Mouse (Mus musculus) MEL (cell line): Measurements from ENCODE around the gene Rasgef1b. TPM values are rescaled to one million over a fixed set of nuclear protein-coding genes. Genes with fewer than 3 reads are reported as not detected.

Source experiments
- DNase-seq: peaks from one replicate; pipeline ENCODE4 v3.0.0; 2011; ENCODE audit warnings: low read depth, low spot score
- H3K27ac ChIP-seq: 2 replicates; pipeline ENCODE4 v1.5.1; 2012; ENCODE audit warnings: low read depth, mild to moderate bottlenecking, control low read depth, low read length, moderate library complexity; ENCODE audit not compliant: control insufficient read depth
- H3K27me3 ChIP-seq, 2 experiments: fragments of 150-350 bp in 1 of 2; sonication (generic) in 1 of 2; 2 replicates each; pipeline ENCODE4 v1.6.1; 2012; ENCODE audit warnings: low read length in 2 of 2, mild to moderate bottlenecking in 2 of 2, improper control_type of control experiment in 1 of 2, moderate library complexity in 1 of 2; ENCODE audit not compliant: insufficient read depth in 2 of 2, control insufficient read depth in 1 of 2
- H3K36me3 ChIP-seq, 2 experiments: 2 replicates each; pipeline ENCODE4 v1.6.1; 2012 to 2014; ENCODE audit warnings: low read length in 2 of 2, improper control_type of control experiment in 1 of 2, inconsistent platforms in 1 of 2, mild to moderate bottlenecking in 1 of 2; ENCODE audit not compliant: insufficient read depth in 2 of 2, control insufficient read depth in 1 of 2
- H3K4me1 ChIP-seq, 2 experiments: fragments of 150-350 bp in 1 of 2; sonication (generic) in 1 of 2; 2 replicates each; pipeline ENCODE4 v1.6.1; 2012; ENCODE audit warnings: low read length in 2 of 2, improper control_type of control experiment in 1 of 2, mild to moderate bottlenecking in 1 of 2; ENCODE audit not compliant: insufficient read depth in 2 of 2, control insufficient read depth in 1 of 2
- H3K4me3 ChIP-seq, 2 experiments: fragments of 150-350 bp in 1 of 2; sonication (generic) in 1 of 2; 2 replicates each; pipeline ENCODE4 v1.5.1; 2012; ENCODE audit warnings: low read depth in 2 of 2, low read length in 2 of 2, mild to moderate bottlenecking in 2 of 2, moderate library complexity in 2 of 2, control low read depth in 1 of 2, improper control_type of control experiment in 1 of 2; ENCODE audit not compliant: control insufficient read depth in 1 of 2, insufficient read depth in 1 of 2
- H3K79me2 ChIP-seq: 2 replicates; pipeline ENCODE4 v1.6.1; 2012; ENCODE audit warnings: mild to moderate bottlenecking, low read length, moderate library complexity; ENCODE audit not compliant: control insufficient read depth, poor library complexity, insufficient read depth
- H3K9ac ChIP-seq: 2 replicates; pipeline ENCODE4 v1.6.1; 2012; ENCODE audit warnings: low read depth, mild to moderate bottlenecking, control low read depth, low read length, moderate library complexity; ENCODE audit not compliant: control insufficient read depth, poor library complexity, severe bottlenecking
- H3K9me3 ChIP-seq: fragments of 150-350 bp; sonication (generic); replicated peaks from 2 replicates; pipeline ENCODE4 v1.6.1; 2012; ENCODE audit warnings: mild to moderate bottlenecking, low read length, improper control_type of control experiment, moderate library complexity; ENCODE audit not compliant: insufficient read depth
- BHLHE40 ChIP-seq: IDR thresholded peaks from 2 replicates; pipeline ENCODE4 v1.6.1; 2012; ENCODE audit warnings: low read depth, mild to moderate bottlenecking, inconsistent platforms, low read length, improper control_type of control experiment, borderline replicate concordance
- CHD1 ChIP-seq: IDR thresholded peaks from 2 replicates; pipeline ENCODE4 v1.6.1; 2012; ENCODE audit warnings: low read depth, mild to moderate bottlenecking, inconsistent platforms, low read length, improper control_type of control experiment
- E2F4 ChIP-seq: IDR thresholded peaks from 2 replicates; pipeline ENCODE4 v1.6.1; 2011; ENCODE audit warnings: low read depth, low read length, improper control_type of control experiment, borderline replicate concordance
- EP300 ChIP-seq, 2 experiments: IDR thresholded peaks; 2 replicates each; pipeline ENCODE4 v1.6.1; 2011; ENCODE audit warnings: improper control_type of control experiment in 2 of 2, low read length in 2 of 2, low read depth in 1 of 2, mild to moderate bottlenecking in 1 of 2
- ETS1 ChIP-seq: IDR thresholded peaks from 2 replicates; pipeline ENCODE4 v1.6.1; 2012; ENCODE audit warnings: low read depth, mild to moderate bottlenecking, inconsistent platforms, low read length, improper control_type of control experiment, moderate library complexity
- GATA1 ChIP-seq: IDR thresholded peaks from 2 replicates; pipeline ENCODE4 v1.6.1; 2011; ENCODE audit warnings: low read depth, low read length, improper control_type of control experiment
- HCFC1 ChIP-seq: IDR thresholded peaks from 2 replicates; pipeline ENCODE4 v1.6.1; 2012; ENCODE audit warnings: low read depth, mild to moderate bottlenecking, inconsistent platforms, low read length, improper control_type of control experiment, moderate library complexity
- MAFK ChIP-seq: IDR thresholded peaks from 2 replicates; pipeline ENCODE4 v1.6.1; 2011; ENCODE audit warnings: low read depth, mild to moderate bottlenecking, low read length, improper control_type of control experiment, borderline replicate concordance
- MAZ ChIP-seq: IDR thresholded peaks from 2 replicates; pipeline ENCODE4 v1.6.1; 2012; ENCODE audit warnings: low read depth, mild to moderate bottlenecking, inconsistent platforms, low read length, improper control_type of control experiment
- MEF2A ChIP-seq: IDR thresholded peaks from 2 replicates; pipeline ENCODE4 v1.6.1; 2014; ENCODE audit warnings: low read depth, mild to moderate bottlenecking, inconsistent platforms, low read length, improper control_type of control experiment; ENCODE audit not compliant: poor library complexity, insufficient replicate concordance, severe bottlenecking; ENCODE audit errors: extremely low read depth
- MYB ChIP-seq: IDR thresholded peaks from 2 replicates; pipeline ENCODE4 v1.6.1; 2011; ENCODE audit warnings: mild to moderate bottlenecking, low read depth, low read length, improper control_type of control experiment
- NELFE ChIP-seq: IDR thresholded peaks from 2 replicates; pipeline ENCODE4 v1.6.1; 2011; ENCODE audit warnings: low read depth, low read length, improper control_type of control experiment
- NRF1 ChIP-seq: IDR thresholded peaks from 2 replicates; pipeline ENCODE4 v1.6.1; 2014; ENCODE audit warnings: low read depth, mild to moderate bottlenecking, inconsistent platforms, low read length, improper control_type of control experiment, moderate library complexity; ENCODE audit not compliant: poor library complexity, insufficient read depth, severe bottlenecking
- POLR2A ChIP-seq, 2 experiments: IDR thresholded peaks; 2 replicates each; pipeline ENCODE4 v1.6.1; 2011 to 2012; ENCODE audit warnings: low read length in 2 of 2, mild to moderate bottlenecking in 2 of 2, control low read depth in 1 of 2, improper control_type of control experiment in 1 of 2, low read depth in 1 of 2, moderate library complexity in 1 of 2; ENCODE audit not compliant: control insufficient read depth in 1 of 2, insufficient read depth in 1 of 2, poor library complexity in 1 of 2
- POLR2AphosphoS5 ChIP-seq: IDR thresholded peaks from 2 replicates; pipeline ENCODE4 v1.6.1; 2012; ENCODE audit warnings: low read depth, borderline replicate concordance, mild to moderate bottlenecking, inconsistent platforms, low read length, moderate library complexity, mixed read lengths
- SIN3A ChIP-seq: IDR thresholded peaks from 2 replicates; pipeline ENCODE4 v1.6.1; 2012; ENCODE audit warnings: low read length, improper control_type of control experiment, inconsistent platforms
- TAL1 ChIP-seq: IDR thresholded peaks from 2 replicates; pipeline ENCODE4 v1.6.1; 2012; ENCODE audit warnings: mild to moderate bottlenecking, inconsistent platforms, low read length, moderate library complexity, mixed read lengths
- USF2 ChIP-seq, 2 experiments: IDR thresholded peaks; 2 replicates each; pipeline ENCODE4 v1.6.1; 2011 to 2012; ENCODE audit warnings: improper control_type of control experiment in 2 of 2, low read length in 2 of 2, borderline replicate concordance in 1 of 2, inconsistent platforms in 1 of 2, low read depth in 1 of 2, mild to moderate bottlenecking in 1 of 2; ENCODE audit not compliant: insufficient read depth in 1 of 2
- ZC3H11A ChIP-seq: IDR thresholded peaks from 2 replicates; pipeline ENCODE4 v1.6.1; 2012; ENCODE audit warnings: low read depth, mild to moderate bottlenecking, inconsistent platforms, low read length, improper control_type of control experiment
- ZKSCAN1 ChIP-seq: IDR thresholded peaks from 2 replicates; pipeline ENCODE4 v1.6.1; 2012; ENCODE audit warnings: low read depth, mild to moderate bottlenecking, inconsistent platforms, low read length, improper control_type of control experiment, moderate library complexity
- ZMIZ1 ChIP-seq: IDR thresholded peaks from 2 replicates; pipeline ENCODE4 v1.6.1; 2012; ENCODE audit warnings: low read depth, mild to moderate bottlenecking, inconsistent platforms, low read length, improper control_type of control experiment, moderate library complexity
- polyA plus RNA-seq, 2 experiments: library from polyadenylated mRNA; stranded (reverse) in 1 of 2; unstranded in 1 of 2; fragments of >175 nt in 1 of 2; fragments of >200 nt in 1 of 2; gene quantifications; 2 replicates each; pipeline versions ENCODE4 v1.2.1 to v1.2.4; 2012; ENCODE audit warnings: low replicate concordance in 2 of 2, low read depth in 1 of 2; ENCODE audit not compliant: insufficient read length in 2 of 2, insufficient read depth in 1 of 2, missing spikeins in 1 of 2
- total RNA-seq: library from RNA; depleted of rRNA; stranded (reverse); fragments of 300-350 nt; gene quantifications from 2 replicates; pipeline ENCODE4 v1.2.3, GENCODE M21; 2012

Gene Rasgef1b
- total and polyA plus RNA-seq, 3 experiments, result not detected

- TF ChIP-seq CHD1, result no peak
- no peak for TF ChIP-seq MEF2A
- no peak for TF ChIP-seq POLR2A (IDR thresholded peaks at IDR 0.05; ENCODE audit: control insufficient read depth in 1 of 2, insufficient read depth in 1 of 2, low read depth in 1 of 2, low read length in 2 of 2, poor library complexity in 1 of 2)
- TF ChIP-seq TAL1, result no peak
- no peak for TF ChIP-seq NELFE
- TF ChIP-seq EP300 (IDR thresholded peaks at IDR 0.05; ENCODE audit: low read depth in 1 of 2, low read length in 2 of 2), result no peak
- TF ChIP-seq MAFK, result no peak
- TF ChIP-seq HCFC1, result no peak
- TF ChIP-seq USF2 (IDR thresholded peaks at IDR 0.05; ENCODE audit: borderline replicate concordance in 1 of 2, insufficient read depth in 1 of 2, low read depth in 1 of 2, low read length in 2 of 2), result no peak
- TF ChIP-seq POLR2AphosphoS5, result no peak
- TF ChIP-seq MAZ, result no peak
- TF ChIP-seq GATA1, result no peak
- no peak for TF ChIP-seq SIN3A
- TF ChIP-seq ZMIZ1, result no peak
- H3K9ac ChIP-seq, result no peak overlapping the region
- no peaks in the 10 kb centered on the region for H3K36me3 ChIP-seq
- H3K79me2 ChIP-seq, result no peaks in the 10 kb centered on the region
- H3K9me3 ChIP-seq, result no peaks in the 10 kb centered on the region
- no peak overlapping the region for H3K27ac ChIP-seq
- H3K27me3 ChIP-seq, result no peaks in the 10 kb centered on the region
- H3K4me3 ChIP-seq, result no peak overlapping the region
- DNase-seq, result no peak
- H3K4me1 ChIP-seq, result no peaks in the 10 kb centered on the region
These were observed 380.5 kb downstream of the Rasgef1b start for GRCm38 (mm10) chr5:99348257-99348849.

- Histone ChIP-seq H3K9ac (no peak overlapping the region), H3K27me3 (no peaks in the 10 kb centered on the region), H3K36me3 (no peaks in the 10 kb centered on the region), H3K79me2 (no peaks in the 10 kb centered on the region), H3K4me3 (no peak overlapping the region), H3K9me3 (no peaks in the 10 kb centered on the region), H3K27ac (no peak overlapping the region), H3K4me1 (no peaks in the 10 kb centered on the region)
- no peak for DNase-seq
- TF ChIP-seq NRF1 (no peak), ZKSCAN1 (no peak), BHLHE40 (no peak), ETS1 (no peak), E2F4 (no peak), TAL1 (no peak), MYB (no peak), ZC3H11A (no peak), CHD1 (no peak)
These were observed 386.3 kb downstream of the Rasgef1b start for GRCm38 (mm10) chr5:99342527-99342926.
